Mouse (Mus musculus) spleen, adult 12 weeks (tissue): Measurements from ENCODE around the gene Tppp2.

ENCODE experiments used
- DNase-seq: peaks from one replicate; pipeline ENCODE4 v3.0.0; 2022; ENCODE audit warnings: low spot score

Tppp2 gene

DNA sequence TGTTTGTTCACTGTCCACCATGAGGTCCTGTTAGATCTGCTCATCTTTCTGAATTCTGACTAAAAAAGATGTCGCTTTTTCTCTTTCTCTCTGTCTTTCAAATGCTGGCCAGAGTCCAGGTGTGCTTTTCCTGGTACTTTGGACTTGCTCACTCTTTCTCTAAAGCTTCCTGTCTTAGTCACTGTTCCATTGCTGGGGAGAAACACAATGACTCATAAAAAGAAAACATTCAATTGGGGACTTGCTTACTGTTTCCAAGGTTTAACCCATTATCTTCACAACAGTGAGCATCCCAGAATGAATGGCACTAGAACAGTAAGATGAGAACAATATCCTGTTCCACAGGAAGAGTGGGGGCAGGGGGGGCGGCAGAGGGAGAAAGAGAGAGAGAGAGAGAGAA is 42.1 kb downstream of the Tppp2 start:
- no peak for DNase-seq

DNA sequence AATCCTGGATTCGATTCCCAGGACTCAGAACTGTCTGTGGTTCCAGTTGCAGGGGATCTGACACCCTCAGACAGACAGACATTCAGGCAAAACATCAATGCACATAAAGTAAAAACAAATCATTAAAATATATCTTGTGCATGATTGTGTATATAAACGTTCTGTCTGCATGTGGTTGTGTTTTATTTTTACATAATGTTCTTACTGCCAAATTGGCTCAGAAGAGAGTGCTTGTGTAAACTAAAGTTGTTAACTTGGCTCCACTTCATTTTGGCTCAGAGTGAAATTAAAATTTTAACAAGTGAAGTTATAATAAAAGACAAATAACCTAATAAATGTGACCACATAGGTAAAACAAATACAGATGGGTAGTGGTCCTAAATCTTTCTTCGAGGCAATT is 49.2 kb downstream of the Tppp2 start:
- no peak for DNase-seq
